Mouse (Mus musculus) heart, adult 18-20 months (tissue): Measurements from ENCODE around the gene Pcsk6. TPM values are rescaled to one million over a fixed set of nuclear protein-coding genes. Genes with fewer than 3 reads are reported as not detected.
"Not testable (repeated sequence)": the region's sequence is repeated elsewhere in the genome, so short reads cannot be mapped to it uniquely, and the experiment has no call there.

ENCODE experiments used
- DNase-seq, 2 experiments: peaks; one replicate each; pipeline ENCODE4 v3.0.0; 2021 to 2022; ENCODE audit warnings: mixed read lengths in 1 of 2
- long read RNA-seq, 2 experiments: library from polyadenylated mRNA; stranded (forward); transcript quantifications; one replicate each; pipeline ENCODE4 v2.0.0; 2021
- total RNA-seq, 2 experiments: library from RNA; stranded (reverse); gene quantifications; 2 replicates each; pipeline ENCODE4 v1.2.3; 2021

Gene Pcsk6
- total RNA-seq = 10 to 100 TPM; 34.8 to 36.9 TPM
- long read RNA-seq, experiment 1, full-length matches to known transcripts = 4 of 8 reads
- long read RNA-seq, experiment 1, partial matches to known transcripts = 3 of 8 reads
- long read RNA-seq, experiment 1, other reads (novel, unspliced or antisense) = 1 of 8 reads
- long read RNA-seq, experiment 2, full-length matches to known transcripts = 2 of 2 reads
- long read RNA-seq, experiment 2, partial matches to known transcripts = 0 of 2 reads
- long read RNA-seq, experiment 2, other reads (novel, unspliced or antisense) = 0 of 2 reads

- peak; percentile 57 to 64 for DNase-seq
Observed at GRCm38 (mm10) chr7:65861591-65862472, at the start of gene Pcsk6. TSS of gene Pcsk6 (plus strand) at chr7:65861734.

- no peak for DNase-seq
Observed at GRCm38 (mm10) chr7:65813611-65814212, 47.8 kb upstream of the Pcsk6 start.

GRCm38 (mm10) chr7:65817564-65817963, 44.0 kb upstream of the Pcsk6 start:
- no peak for DNase-seq

- no peak for DNase-seq
Observed at GRCm38 (mm10) chr7:65820391-65820790, 41.1 kb upstream of the Pcsk6 start.

GRCm38 (mm10) chr7:65821901-65822300, 39.6 kb upstream of the Pcsk6 start:
- DNase-seq = not testable (repeated sequence)

- no peak for DNase-seq
Observed at GRCm38 (mm10) chr7:65822506-65823119, 38.9 kb upstream of the Pcsk6 start.

GRCm38 (mm10) chr7:65839756-65840155, 21.8 kb upstream of the Pcsk6 start:
- DNase-seq = no peak

GRCm38 (mm10) chr7:65843210-65843609, 18.3 kb upstream of the Pcsk6 start:
- no peak for DNase-seq

- no peak for DNase-seq
Observed at GRCm38 (mm10) chr7:65860981-65861380, 553 bp upstream of the Pcsk6 start.

GRCm38 (mm10) chr7:65862473-65863176, 1.1 kb downstream of the Pcsk6 start:
- DNase-seq = no peak

- peak; percentile 53 to 60 for DNase-seq
Observed at GRCm38 (mm10) chr7:65869173-65869572, 7.6 kb downstream of the Pcsk6 start.

- no peak for DNase-seq
Observed at GRCm38 (mm10) chr7:65869794-65870193, 8.3 kb downstream of the Pcsk6 start.

GRCm38 (mm10) chr7:65870227-65870626, 8.7 kb downstream of the Pcsk6 start:
- DNase-seq = no peak

GRCm38 (mm10) chr7:65870928-65871580, 9.5 kb downstream of the Pcsk6 start:
- DNase-seq = no peak

- DNase-seq = no peak
Observed at GRCm38 (mm10) chr7:65871851-65872250, 10.3 kb downstream of the Pcsk6 start.

GRCm38 (mm10) chr7:65873176-65873845, 11.8 kb downstream of the Pcsk6 start:
- DNase-seq = no peak

- DNase-seq = no peak
Observed at GRCm38 (mm10) chr7:65873902-65874301, 12.4 kb downstream of the Pcsk6 start.

GRCm38 (mm10) chr7:65876596-65876995, 15.1 kb downstream of the Pcsk6 start:
- no peak for DNase-seq

GRCm38 (mm10) chr7:65878234-65878633, 16.7 kb downstream of the Pcsk6 start:
- no peak for DNase-seq

GRCm38 (mm10) chr7:65879330-65879729, 17.8 kb downstream of the Pcsk6 start:
- DNase-seq = no peak
